Mouse (Mus musculus) intestine, embryonic 14.5 days (tissue): Measurements from ENCODE around the gene Lenep. TPM values are rescaled to one million over a fixed set of nuclear protein-coding genes. Genes with fewer than 3 reads are reported as not detected.
A peak's percentile ranks its signal among the peaks of the same experiment; 100 is the strongest.
"Not testable (repeated sequence)": the region's sequence is repeated elsewhere in the genome, so short reads cannot be mapped to it uniquely, and the experiment has no call there.

Source experiments
- ATAC-seq: fragments of 200-750 bp; cut with Nextera tagmentation; replicated peaks from 2 replicates; pipeline ENCODE4 v1.8.0; 2017; ENCODE audit warnings: low read depth, moderate number of reproducible peaks, moderate TSS enrichment, moderate library complexity; ENCODE audit not compliant: low FRiP score, low TSS enrichment
- DNase-seq: peaks from one replicate; pipeline ENCODE4 v3.0.0-alpha.2; 2018; ENCODE audit warnings: low spot score
- H3K27ac ChIP-seq: fragments of 300-500 bp; sonication (generic); 2 replicates; pipeline ENCODE4 v1.5.1; 2014; ENCODE audit warnings: low read depth, mild to moderate bottlenecking, control low read depth
- H3K27me3 ChIP-seq: fragments of 300-500 bp; sonication (generic); replicated peaks from 2 replicates; pipeline ENCODE4 v1.6.1; 2014; ENCODE audit warnings: low read length, control low read depth; ENCODE audit not compliant: control insufficient read depth, insufficient read depth
- H3K36me3 ChIP-seq: fragments of 300-500 bp; sonication (generic); 2 replicates; pipeline ENCODE4 v1.6.1; 2014; ENCODE audit warnings: low read length, control low read depth; ENCODE audit not compliant: control insufficient read depth, insufficient read depth
- H3K4me1 ChIP-seq: fragments of 300-500 bp; sonication (generic); replicated peaks from 2 replicates; pipeline ENCODE4 v1.6.1; 2014; ENCODE audit warnings: low read length, control low read depth, mixed read lengths; ENCODE audit not compliant: control insufficient read depth, insufficient read depth
- H3K4me2 ChIP-seq: fragments of 300-500 bp; sonication (generic); 2 replicates; pipeline ENCODE4 v1.6.1; 2014; ENCODE audit warnings: low read length
- H3K4me3 ChIP-seq: fragments of 300-500 bp; sonication (generic); 2 replicates; pipeline ENCODE4 v1.5.1; 2014; ENCODE audit warnings: low read depth, low read length, control low read depth, mixed read lengths
- H3K9ac ChIP-seq: fragments of 300-500 bp; sonication (generic); 2 replicates; pipeline ENCODE4 v1.6.1; 2014; ENCODE audit warnings: mild to moderate bottlenecking, low read length
- H3K9me3 ChIP-seq: fragments of 300-500 bp; sonication (generic); 2 replicates; pipeline ENCODE4 v1.6.1; 2016; ENCODE audit warnings: low read length, control low read depth; ENCODE audit not compliant: control insufficient read depth
- WGBS: fragments of 180-500 bp; shearing (Covaris S2); extraction: QIAGEN DNeasy Blood & Tissue Kit; methylation state at CpG from one replicate; pipeline ENCODE4 v1.1.7; 2014; 5-methylcytosine and 5-hydroxymethylcytosine counted together
- polyA plus RNA-seq: library from polyadenylated mRNA; unstranded; fragments of >200 nt; fragmentation: Nextera tagmentation; extraction: Ambion mirVana; gene quantifications from 2 replicates; pipeline ENCODE4 v1.2.1, GENCODE M21; 2014

The Lenep gene
- polyA plus RNA-seq, 1 experiment from 2014 or later: not detected

DNA sequence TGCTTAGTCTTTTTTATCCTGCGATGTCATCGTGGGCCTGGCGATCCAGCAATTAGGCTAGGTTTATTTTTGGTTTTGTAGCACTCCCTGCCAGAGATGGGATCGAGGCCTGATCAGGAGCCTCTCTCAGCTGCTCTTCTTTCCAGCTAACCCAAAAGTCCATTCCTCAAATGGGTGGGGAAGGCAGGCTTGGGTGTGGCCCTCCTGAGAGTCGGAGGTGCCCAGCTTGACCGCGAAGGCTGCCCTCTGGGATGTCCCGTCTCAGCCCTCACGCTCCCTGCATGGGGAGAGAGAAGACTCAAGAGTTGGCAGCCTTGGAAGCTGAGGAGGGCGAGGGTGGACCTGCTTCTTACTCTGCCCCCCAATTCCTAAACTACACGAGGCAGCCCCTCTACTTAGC is 31.9 kb upstream of the Lenep start:
- Histone ChIP-seq H3K4me2 (no peak overlapping the region), H3K9me3 (no peaks in the 10 kb centered on the region), H3K27ac (no peak overlapping the region), H3K36me3 (peaks cover 34% of the 10 kb centered on the region), H3K9ac (no peak overlapping the region), H3K4me3 (no peak overlapping the region), H3K4me1 (peaks cover 20% of the 10 kb centered on the region), H3K27me3 (no peaks in the 10 kb centered on the region)
- WGBS: 75% methylated on average over 11 of the region's 11 CpGs
- ATAC-seq: no peak
- DNase-seq: no peak

- H3K27ac ChIP-seq: no peak overlapping the region
- no peaks in the 10 kb centered on the region for H3K9me3 ChIP-seq
- peaks cover 44% of the 10 kb centered on the region for H3K36me3 ChIP-seq
- H3K9ac ChIP-seq: no peak overlapping the region
- WGBS: 96% methylated on average over 7 of the region's 8 CpGs
- H3K4me3 ChIP-seq: no peak overlapping the region
- DNase-seq (no peak), ATAC-seq (no peak)
- H3K4me2 ChIP-seq: no peak overlapping the region
- H3K4me1 ChIP-seq: peaks cover 20% of the 10 kb centered on the region
- no peaks in the 10 kb centered on the region for H3K27me3 ChIP-seq
These were observed 30.0 kb upstream of the Lenep start for GRCm38 (mm10) chr3:89432606-89433005.

GRCm38 (mm10) chr3:89430171-89431159 is 27.9 kb upstream of the Lenep start, which contains the start of gene Pygo2:
Pygo2 (plus strand) TSS chr3:89430214.
- H3K4me2 ChIP-seq: peak within 1 kb of the TSS; percentile 71
- peak within 1 kb of the TSS; percentile 90 for H3K9ac ChIP-seq
- ATAC-seq: peak; percentile 97
- H3K9me3 ChIP-seq: no peaks in the 10 kb centered on the region
- peak within 1 kb of the TSS; percentile 98 for H3K4me3 ChIP-seq
- H3K4me1 ChIP-seq: peaks cover 10% of the 10 kb centered on the region
- H3K27me3 ChIP-seq: no peaks in the 10 kb centered on the region
- WGBS: 2% methylated on average over 62 of the region's 68 CpGs
- peaks cover 64% of the 10 kb centered on the region for H3K36me3 ChIP-seq
- H3K27ac ChIP-seq: peak within 1 kb of the TSS; percentile 86
- peak; percentile 94 for DNase-seq

GRCm38 (mm10) chr3:89429021-89429420 is 26.4 kb upstream of the Lenep start:
- not testable (repeated sequence) for H3K9me3 ChIP-seq, H3K9ac ChIP-seq, ATAC-seq, DNase-seq, H3K27me3 ChIP-seq, H3K4me3 ChIP-seq, H3K4me2 ChIP-seq, H3K27ac ChIP-seq
- Histone ChIP-seq H3K36me3 (peaks cover 60% of the 10 kb centered on the region), H3K4me1 (peaks cover 19% of the 10 kb centered on the region)
- WGBS: 93% methylated on average over 7 of the region's 7 CpGs

DNA sequence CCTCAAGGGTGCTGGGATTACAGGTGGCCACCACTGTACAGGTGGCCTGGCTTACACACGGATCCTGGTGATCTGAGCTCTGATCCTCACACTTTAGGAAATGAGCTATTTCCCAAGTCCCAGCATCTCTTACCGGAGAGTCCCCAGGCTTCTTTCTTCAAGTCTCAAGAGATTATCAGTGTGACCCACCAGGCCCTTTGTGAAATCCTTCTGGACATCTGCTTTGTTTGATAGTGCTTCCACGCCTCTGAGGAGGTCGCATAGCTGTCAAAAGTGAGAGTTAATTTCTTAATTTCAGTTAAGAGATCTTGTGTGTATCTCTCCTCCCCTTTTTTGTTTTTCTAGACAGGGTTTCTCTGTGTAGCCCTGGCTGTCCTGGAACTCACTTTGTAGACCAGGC is 23.3 kb upstream of the Lenep start:
- H3K36me3 ChIP-seq: peaks cover 45% of the 10 kb centered on the region
- no peak overlapping the region for H3K9ac ChIP-seq
- H3K27me3 ChIP-seq: no peaks in the 10 kb centered on the region
- ATAC-seq: no peak
- no peaks in the 10 kb centered on the region for H3K9me3 ChIP-seq
- H3K4me2 ChIP-seq: no peak overlapping the region
- peaks cover 32% of the 10 kb centered on the region for H3K4me1 ChIP-seq
- DNase-seq: no peak
- H3K4me3 ChIP-seq: no peak overlapping the region
- no peak overlapping the region for H3K27ac ChIP-seq
- WGBS: 90% methylated on average over 4 of the region's 4 CpGs

- Histone ChIP-seq H3K4me3 (no peak overlapping the region), H3K27ac (no peak overlapping the region), H3K9me3 (no peaks in the 10 kb centered on the region), H3K9ac (no peak overlapping the region), H3K27me3 (no peaks in the 10 kb centered on the region), H3K4me1 (peaks cover 38% of the 10 kb centered on the region), H3K4me2 (no peak overlapping the region), H3K36me3 (peaks cover 45% of the 10 kb centered on the region)
- ATAC-seq (no peak), DNase-seq (no peak)
- WGBS: 84% methylated on average over 5 of the region's 5 CpGs
These were observed 22.5 kb upstream of the Lenep start for GRCm38 (mm10) chr3:89425141-89425525.

DNA sequence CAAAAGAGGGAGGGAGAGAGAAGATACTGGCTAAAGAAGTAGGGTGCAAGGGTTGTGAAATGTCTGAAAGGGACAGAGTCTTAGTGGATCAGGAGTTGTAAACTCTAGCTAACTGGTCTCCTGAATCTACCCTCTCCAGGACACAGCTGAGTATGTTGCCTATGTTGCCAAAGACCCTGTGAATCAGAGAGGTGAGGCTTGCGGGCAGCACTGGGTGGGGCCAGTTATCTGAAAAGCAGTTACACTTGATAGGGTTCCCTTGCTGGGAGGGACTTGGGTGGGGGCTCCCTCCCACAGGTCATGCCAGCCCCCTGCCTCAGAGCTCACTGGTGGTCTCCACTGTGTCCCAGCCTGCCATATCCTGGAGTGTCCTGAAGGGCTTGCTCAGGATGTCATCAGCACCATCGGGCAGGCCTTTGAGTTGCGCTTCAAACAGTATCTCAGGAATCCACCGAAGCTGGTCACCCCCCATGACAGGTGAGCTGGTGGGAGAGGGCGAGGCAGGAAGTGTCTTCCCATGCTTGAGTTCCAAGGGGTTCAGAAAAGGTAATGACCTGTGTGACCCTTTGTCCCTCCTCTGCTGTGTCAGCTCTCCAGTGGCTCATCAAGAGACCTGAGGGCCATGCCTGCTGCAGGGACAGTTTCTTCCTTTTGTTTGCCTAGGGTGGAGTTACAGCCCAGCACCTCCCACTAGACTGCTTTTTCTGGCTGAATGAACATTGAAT is 22.0 kb upstream of the Lenep start:
- Histone ChIP-seq H3K9me3 (no peaks in the 10 kb centered on the region), H3K27me3 (no peaks in the 10 kb centered on the region), H3K27ac (no peak overlapping the region; the same call in 1 of the 2 replicates), H3K4me3 (no peak overlapping the region), H3K36me3 (peaks cover 45% of the 10 kb centered on the region), H3K9ac (no peak overlapping the region), H3K4me1 (peaks cover 38% of the 10 kb centered on the region), H3K4me2 (no peak overlapping the region)
- DNase-seq: no peak
- WGBS: 77% methylated on average over 5 of the region's 5 CpGs
- ATAC-seq: no peak

- Histone ChIP-seq H3K27ac (0 out of 2 replicates have a peak overlapping the region, but pooled peaks have one; percentile 14), H3K4me3 (peak overlapping the region; percentile 53), H3K36me3 (peaks cover 36% of the 10 kb centered on the region), H3K9ac (no peak overlapping the region), H3K4me2 (peak overlapping the region; percentile 98), H3K9me3 (no peaks in the 10 kb centered on the region), H3K4me1 (peaks cover 38% of the 10 kb centered on the region), H3K27me3 (no peaks in the 10 kb centered on the region)
- DNase-seq: no peak
- WGBS: 67% methylated on average over 6 of the region's 6 CpGs
- no peak for ATAC-seq
These were observed 20.1 kb upstream of the Lenep start for GRCm38 (mm10) chr3:89422556-89423205.
